Mouse (Mus musculus) Patski (cell line): ENCODE measurements around the gene Olfr434. TPM values are rescaled to one million over a fixed set of nuclear protein-coding genes. Genes with fewer than 3 reads are reported as not detected.
A peak's percentile ranks its signal among the peaks of the same experiment; 100 is the strongest.

ENCODE experiments used
- ATAC-seq: fragments of 100-300 bp; one replicate; pipeline ENCODE4 v1.8.0; 2021
- CTCF ChIA-PET: fragments of 350-600 bp; sonication (Branson Sonifier 250); formaldehyde crosslinking; loops from one replicate; lab custom pipeline; 2022; ENCODE audit warnings: inconsistent platforms; lab: Charles Lee
- POLR2A ChIA-PET: fragments of 350-600 bp; sonication (Branson Sonifier 250); formaldehyde crosslinking; loops from one replicate; lab custom pipeline; 2022; ENCODE audit warnings: antibody characterized with exemption, inconsistent platforms; lab: Charles Lee
- DNase-seq: peaks from one replicate; pipeline ENCODE4 v3.0.0-alpha.2; 2011; ENCODE audit warnings: low read depth, low spot score
- H3K27me3 ChIP-seq: fragments of 371-371 bp; one replicate; pipeline ENCODE4 v1.5.1; 2021
- CTCF ChIP-seq: fragments of 100-300 bp; IDR thresholded peaks from one replicate; pipeline ENCODE4 v1.5.1; 2021
- in situ Hi-C: fragments of 300-500 bp; cut with MboI; formaldehyde crosslinking; loops from 3 replicates; pipeline ENCODE4 v1.11.1; 2018; ENCODE audit warnings: low pct_unique_long_range_greater_than_20kb, mixed read lengths
- polyA plus RNA-seq: library from polyadenylated mRNA; unstranded; gene quantifications from one replicate; pipeline ENCODE4 v1.2.3, GENCODE M21; 2021

Olfr434 gene
- polyA plus RNA-seq, 1 experiment from 2014 or later = 0.05 TPM

DNA sequence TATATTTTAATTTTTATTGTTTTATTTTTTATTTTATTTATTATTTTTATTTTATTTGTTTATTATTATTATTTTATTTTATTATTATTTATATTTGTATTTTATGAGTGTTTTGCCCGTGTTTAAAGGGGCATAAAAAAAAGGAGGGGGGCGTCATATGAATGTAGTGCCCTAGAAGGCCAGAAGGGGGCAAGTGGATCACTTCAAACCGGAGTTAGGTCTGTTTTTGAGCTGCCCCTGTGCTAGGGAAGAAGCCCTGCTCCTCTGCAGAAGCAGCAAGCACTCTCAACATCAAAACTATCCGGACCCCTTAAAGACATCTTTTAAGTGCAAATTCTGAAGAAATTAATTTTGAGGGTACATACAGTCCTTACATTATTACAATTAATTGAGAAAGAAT, 29.2 kb downstream of the Olfr434 start:
- in situ Hi-C loops = no loop called here
- no peaks in the 10 kb centered on the region for H3K27me3 ChIP-seq
- POLR2A ChIA-PET = no interaction called here
- CTCF ChIA-PET = no interaction called here
- TF ChIP-seq CTCF = peak; percentile 56
- ATAC-seq (no peak), DNase-seq (no peak)

DNA sequence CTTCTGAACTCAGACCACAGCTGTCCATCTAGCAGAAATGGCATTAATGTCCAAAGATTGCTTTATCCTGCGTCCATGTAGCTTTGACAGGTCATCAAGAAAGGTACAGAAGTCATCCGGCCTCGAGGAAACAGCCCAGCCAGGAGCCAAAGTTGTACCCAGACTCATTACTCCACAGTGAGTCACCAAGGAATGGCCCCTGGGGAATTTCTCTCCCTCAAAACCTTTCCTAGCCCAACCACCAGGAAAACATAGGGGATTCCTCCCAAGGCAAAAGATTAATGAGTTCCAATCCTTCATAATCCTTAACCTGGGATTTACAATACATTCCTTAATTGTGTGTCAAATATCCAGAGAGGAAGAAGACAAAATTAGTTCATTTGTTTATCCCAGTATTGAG, 34.6 kb downstream of the Olfr434 start:
- ChIA-PET POLR2A (no interaction called here), CTCF (interaction anchor here (1.3 to 1.4 kb wide), 2 partner anchors 12 to 50 kb away, joined by 3 read pairs; no protein-coding TSS in a partner anchor)
- DNase-seq = peak; percentile 89
- no peaks in the 10 kb centered on the region for H3K27me3 ChIP-seq
- TF ChIP-seq CTCF = no peak
- peak; percentile 73 for ATAC-seq
- in situ Hi-C loops = no loop called here

DNA sequence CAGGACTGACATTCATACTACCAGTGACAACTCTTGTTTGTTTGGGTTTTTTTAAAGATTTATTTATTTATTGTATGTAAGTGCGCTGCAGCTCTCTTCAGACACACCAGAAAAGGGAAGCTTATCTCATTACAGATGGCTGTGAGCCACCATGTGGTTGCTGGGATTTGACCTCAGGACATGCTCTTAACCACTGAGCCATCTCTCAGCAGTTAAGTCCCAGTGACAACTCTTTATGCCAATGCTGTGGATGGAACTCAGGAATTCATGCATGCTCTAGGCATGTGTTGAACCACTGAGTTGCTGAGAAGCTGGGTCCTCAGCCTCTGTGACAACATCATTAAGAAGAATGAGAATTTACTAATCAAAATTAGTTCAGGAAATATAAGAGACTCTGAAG, 40.2 kb downstream of the Olfr434 start:
- ATAC-seq = no peak
- CTCF ChIA-PET = interaction anchor here (1.1 to 2.6 kb wide), 5 partner anchors 11 to 44 kb away, joined by 3 to 12 read pairs (median 4); no protein-coding TSS in a partner anchor
- no peak for TF ChIP-seq CTCF

DNA sequence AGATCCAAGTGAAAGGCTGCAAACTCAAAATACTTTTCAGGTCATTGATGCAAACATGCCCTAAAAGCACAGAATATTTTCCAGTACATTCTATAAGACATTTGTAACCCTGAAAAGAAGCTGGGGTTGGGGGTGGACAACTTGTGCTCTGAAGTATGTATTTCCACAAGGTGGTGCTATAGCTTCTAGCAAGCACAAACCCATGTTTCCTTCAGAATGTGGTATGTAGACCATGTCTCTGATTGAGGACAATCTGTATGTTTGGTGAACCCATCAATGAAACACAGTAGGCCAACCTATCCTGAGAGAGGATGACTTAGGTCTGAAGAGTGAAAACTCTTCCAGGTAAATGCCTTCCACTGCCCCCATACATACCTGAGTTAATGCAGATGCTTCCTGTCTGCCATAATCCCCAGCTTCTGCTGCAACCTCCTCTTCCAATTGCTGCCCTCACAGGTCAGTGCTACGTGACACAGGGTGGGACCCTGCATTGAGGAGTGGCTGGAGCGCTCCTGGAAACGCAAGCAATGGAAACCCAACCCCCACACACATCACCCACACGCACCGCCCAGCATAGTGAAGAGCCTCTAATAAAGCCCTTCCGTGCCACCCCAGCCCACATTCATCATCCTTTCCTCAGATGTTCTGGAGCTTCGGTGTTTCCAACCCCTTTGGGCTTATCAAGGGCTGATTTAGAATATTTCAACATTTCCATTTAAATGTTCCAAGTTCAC, 41.5 kb downstream of the Olfr434 start:
- peak; percentile 60 for ATAC-seq
- CTCF ChIA-PET = interaction anchor here (0.8 to 2.6 kb wide), 9 partner anchors 13 to 49 kb away, joined by 3 to 12 read pairs (median 4); no protein-coding TSS in a partner anchor
- H3K27me3 ChIP-seq = no peaks in the 10 kb centered on the region
- no peak for DNase-seq
- POLR2A ChIA-PET = no interaction called here
- TF ChIP-seq CTCF = peak; percentile 74
- in situ Hi-C loops = no loop called here

More for the DNA sequence above, 40.2 kb downstream of the Olfr434 start:
- no peaks in the 10 kb centered on the region for H3K27me3 ChIP-seq
- POLR2A ChIA-PET = no interaction called here
- in situ Hi-C loops = no loop called here
- no peak for DNase-seq

DNA sequence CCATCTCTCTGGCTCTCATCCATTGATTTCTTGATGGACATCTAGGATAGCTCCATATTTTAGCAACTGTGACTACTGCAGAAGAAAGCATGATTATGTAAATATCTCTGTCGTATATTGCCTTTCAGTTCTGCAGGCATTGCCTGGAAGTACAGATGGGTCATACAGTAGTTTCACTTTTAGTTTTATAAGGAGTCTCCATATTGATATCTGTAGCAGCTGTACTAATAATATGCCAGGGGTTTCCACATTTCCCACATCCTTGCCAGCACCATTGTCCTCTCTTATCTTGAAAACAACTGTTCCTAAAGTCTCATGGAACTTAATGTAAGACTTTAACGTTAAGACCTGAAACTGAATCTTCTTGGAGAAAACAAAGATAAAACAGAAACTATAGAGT, 47.9 kb downstream of the Olfr434 start:
- H3K27me3 ChIP-seq = no peaks in the 10 kb centered on the region
- no peak for DNase-seq
- TF ChIP-seq CTCF = no peak
- ATAC-seq = no peak
- POLR2A ChIA-PET = no interaction called here
- in situ Hi-C loops = no loop called here
- CTCF ChIA-PET = no interaction called here

DNA sequence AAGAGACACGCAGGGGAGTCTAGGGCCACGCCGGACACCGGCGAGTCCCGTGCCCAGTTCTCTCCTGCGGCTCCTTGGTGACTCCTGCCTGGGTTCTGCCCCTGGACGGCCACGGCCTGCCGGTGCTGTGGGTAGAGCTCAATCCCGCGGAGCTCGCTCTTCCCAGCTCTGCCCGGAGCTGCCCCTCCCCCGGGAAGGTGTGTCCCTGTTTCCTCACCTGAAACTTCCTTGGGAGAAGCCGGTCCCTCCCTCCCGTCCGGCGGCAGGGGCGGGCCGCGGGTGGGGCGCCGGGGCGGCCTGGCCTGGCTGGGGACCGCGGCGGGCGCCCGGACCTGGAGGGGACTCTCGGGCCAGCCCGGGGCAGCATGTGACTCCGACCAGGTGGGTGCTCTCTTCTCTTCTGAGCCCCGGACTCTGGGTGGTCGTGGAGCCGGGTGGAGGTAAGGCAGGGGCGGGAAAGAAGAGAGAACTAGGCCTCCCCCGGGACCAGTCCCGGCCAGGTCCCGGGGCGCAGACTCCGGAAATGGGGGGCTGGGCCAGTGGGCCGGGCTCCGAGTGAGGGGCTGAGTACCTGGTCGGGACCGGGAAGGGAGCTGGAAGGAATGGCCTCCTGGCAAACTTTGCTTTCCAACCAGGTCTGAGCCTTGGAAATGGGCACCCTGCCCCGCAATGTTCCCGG, 52.7 kb downstream of the Olfr434 start, which contains the start of gene Arhgef5:
Gene Arhgef5 (plus strand): TSS at position 220 of the 679 bp plus-strand sequence.
- DNase-seq (no peak), ATAC-seq (peak; percentile 68)
- TF ChIP-seq CTCF = no peak
- in situ Hi-C loops = no loop called here
- ChIA-PET POLR2A (interaction anchor here (1.9 kb wide), 1 partner anchor 30 kb away, joined by 4 read pairs; no protein-coding TSS in a partner anchor), CTCF (interaction anchor here (2.2 to 3.2 kb wide), 2 partner anchors 13 to 27 kb away, joined by 9 to 13 read pairs; no protein-coding TSS in a partner anchor)
- no peaks in the 10 kb centered on the region for H3K27me3 ChIP-seq

DNA sequence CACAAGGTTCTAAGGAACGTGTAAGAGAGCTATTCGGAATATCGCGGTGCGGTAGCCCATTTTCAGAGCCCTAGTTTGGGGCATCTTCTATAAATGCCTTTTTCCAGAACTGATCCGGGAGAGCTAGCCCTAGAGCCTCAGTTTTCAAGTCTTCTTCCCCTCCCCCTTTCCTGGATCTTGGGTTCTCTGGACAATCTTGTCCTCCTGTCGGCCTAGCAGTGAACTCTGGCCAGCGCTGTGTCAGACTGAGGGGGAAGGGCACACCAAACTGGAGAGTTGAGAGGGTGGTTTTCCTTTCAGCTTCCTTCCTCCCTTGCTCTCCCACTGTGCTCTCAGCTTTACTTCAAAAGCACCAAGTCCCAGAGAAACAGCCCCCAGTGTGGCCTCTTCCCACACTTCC, 53.5 kb downstream of the Olfr434 start:
- CTCF ChIA-PET = interaction anchor here (1.9 to 3.2 kb wide), 3 partner anchors 11 to 26 kb away, joined by 4 to 13 read pairs (median 9); no protein-coding TSS in a partner anchor
- DNase-seq (no peak), ATAC-seq (peak; percentile 18)
- in situ Hi-C loops = no loop called here
- no peaks in the 10 kb centered on the region for H3K27me3 ChIP-seq
- POLR2A ChIA-PET = interaction anchor here (1.0 to 1.9 kb wide), 2 partner anchors 20 to 29 kb away, joined by 3 to 4 read pairs; no protein-coding TSS in a partner anchor
- no peak for TF ChIP-seq CTCF

Other genes with a start within 250 kb of the Olfr434 start
- gene Olfr441, start 106.7 kb upstream of the Olfr434 start, polyA plus RNA-seq = not detected
- not detected for gene Olfr237-ps1, start 66.5 kb upstream of the Olfr434 start, polyA plus RNA-seq
- not detected for gene Olfr437, start 49.7 kb upstream of the Olfr434 start, polyA plus RNA-seq
- gene Olfr13, start 40.9 kb upstream of the Olfr434 start, polyA plus RNA-seq = not detected
- not detected for gene Olfr435, start 15.9 kb upstream of the Olfr434 start, polyA plus RNA-seq
- gene Olfr47, start 18.5 kb downstream of the Olfr434 start, polyA plus RNA-seq = not detected
- gene Arhgef5, start 52.6 kb downstream of the Olfr434 start, polyA plus RNA-seq = 79.4 TPM
- not detected for gene Nobox, start 96.5 kb downstream of the Olfr434 start, polyA plus RNA-seq